Mouse (Mus musculus) kidney, postnatal 4 days (tissue): ENCODE measurements around the gene Osbpl10.
"Not testable (repeated sequence)": the region's sequence is repeated elsewhere in the genome, so short reads cannot be mapped to it uniquely, and the experiment has no call there.

Experiments used
- DNase-seq, 2 experiments: peaks; one replicate each; pipeline ENCODE4 v3.0.0; 2021; ENCODE audit warnings: mixed read lengths in 2 of 2

Gene Osbpl10

GRCm38 (mm10) chr9:114985741-114986140 lies 7.4 kb downstream of the Osbpl10 start:
- DNase-seq, result no peak

DNA sequence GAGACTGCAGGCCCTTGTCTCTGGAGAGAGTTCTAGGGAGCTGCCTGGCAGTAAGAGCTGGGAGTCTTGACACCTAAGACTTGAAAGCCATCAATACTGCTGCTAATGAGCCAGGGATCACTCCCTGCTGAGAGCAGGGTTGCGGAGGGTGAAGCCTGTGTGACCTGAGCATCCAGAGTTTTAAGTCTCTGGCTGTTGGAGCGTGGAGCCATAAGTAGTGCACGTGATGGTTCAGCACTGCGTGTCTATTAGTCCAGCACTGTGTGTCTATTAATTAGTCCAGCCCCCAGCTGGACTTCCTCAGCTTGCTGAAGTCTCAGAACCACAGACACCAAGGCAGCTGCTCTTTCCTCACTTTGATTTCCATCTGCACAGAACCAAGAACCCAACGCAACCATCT lies 8.0 kb downstream of the Osbpl10 start:
- no peak for DNase-seq

- DNase-seq, result no peak
Observed at GRCm38 (mm10) chr9:114988029-114988428, 9.7 kb downstream of the Osbpl10 start.

DNA sequence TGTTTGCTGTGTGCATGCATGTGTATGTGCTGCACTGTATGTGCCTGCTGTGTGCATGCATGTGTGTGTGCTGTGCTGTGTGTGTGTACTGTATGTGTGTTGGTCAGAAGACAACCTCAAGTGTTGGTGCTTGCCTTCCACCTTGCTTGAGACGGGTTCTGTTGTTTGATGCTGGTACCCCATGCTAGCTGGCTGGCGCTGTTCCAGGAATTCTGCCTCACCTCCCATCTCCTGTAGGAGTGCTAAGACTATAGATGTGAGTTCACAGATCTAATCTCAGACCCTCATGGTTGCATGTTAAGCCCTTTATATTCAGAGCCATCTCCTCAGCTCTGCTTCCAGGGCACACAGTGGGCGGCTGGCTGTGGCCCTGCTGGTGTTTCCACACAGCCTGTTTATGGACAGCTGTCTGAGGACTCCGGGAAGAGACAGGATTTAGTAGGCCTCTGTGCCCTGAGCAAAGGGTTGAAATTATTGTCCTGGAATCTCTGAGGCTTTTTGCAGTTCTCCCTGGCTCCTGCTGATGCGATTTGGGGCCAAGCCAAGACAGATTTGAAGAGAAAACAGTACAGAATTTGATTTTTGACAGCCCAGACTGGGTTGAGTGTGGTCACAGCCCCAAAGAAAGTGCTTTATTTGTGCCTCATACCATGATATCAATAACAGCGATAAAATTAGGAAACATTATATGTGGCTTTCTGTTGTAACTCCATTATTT lies 10.4 kb downstream of the Osbpl10 start:
- DNase-seq, result no peak

DNA sequence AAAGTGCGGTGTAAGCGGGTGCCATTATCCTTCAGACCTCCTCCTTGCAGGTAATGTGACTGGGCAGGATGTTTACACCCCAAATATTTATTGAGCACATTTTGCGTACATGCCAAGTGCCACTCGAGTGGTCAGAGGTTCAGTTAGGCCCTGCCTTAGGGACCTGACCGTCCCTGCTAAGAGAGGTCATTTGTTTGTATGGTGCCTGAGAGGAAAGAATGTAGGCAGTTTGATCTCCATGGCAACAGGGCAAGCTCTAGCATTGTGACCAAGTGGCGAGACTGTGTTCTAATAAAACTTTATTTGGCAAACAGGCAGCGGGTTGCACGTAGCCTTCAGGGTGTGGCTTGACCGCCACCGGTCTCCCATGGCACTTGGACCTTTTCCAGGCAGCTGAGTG lies 12.1 kb downstream of the Osbpl10 start:
- DNase-seq, result no peak

- DNase-seq, result no peak
Observed at GRCm38 (mm10) chr9:114992528-114992927, 14.2 kb downstream of the Osbpl10 start.

- DNase-seq, result no peak
Observed at GRCm38 (mm10) chr9:114995250-114995649, 16.9 kb downstream of the Osbpl10 start.

- no peak for DNase-seq
Observed at GRCm38 (mm10) chr9:114995716-114996115, 17.3 kb downstream of the Osbpl10 start.

DNA sequence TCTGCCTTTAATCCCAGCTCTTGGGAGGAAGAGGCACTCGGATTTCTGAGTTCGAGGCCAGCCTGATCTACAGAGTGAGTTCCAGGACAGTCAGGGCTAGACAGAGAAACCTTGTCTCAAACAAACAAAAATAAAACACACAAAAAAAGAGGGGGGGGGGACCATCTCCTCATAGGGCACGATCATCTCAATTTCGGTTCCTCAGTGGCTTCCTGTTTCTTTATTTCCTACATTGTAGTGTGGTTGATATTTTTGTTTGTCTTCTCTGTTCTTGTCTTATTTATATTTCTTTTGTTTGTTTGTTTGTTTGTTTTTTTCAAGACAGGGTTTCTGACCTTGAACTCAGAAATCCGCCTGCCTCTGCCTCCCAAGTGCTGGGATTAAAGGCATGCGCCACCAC lies 18.1 kb downstream of the Osbpl10 start:
- DNase-seq, result no peak

DNA sequence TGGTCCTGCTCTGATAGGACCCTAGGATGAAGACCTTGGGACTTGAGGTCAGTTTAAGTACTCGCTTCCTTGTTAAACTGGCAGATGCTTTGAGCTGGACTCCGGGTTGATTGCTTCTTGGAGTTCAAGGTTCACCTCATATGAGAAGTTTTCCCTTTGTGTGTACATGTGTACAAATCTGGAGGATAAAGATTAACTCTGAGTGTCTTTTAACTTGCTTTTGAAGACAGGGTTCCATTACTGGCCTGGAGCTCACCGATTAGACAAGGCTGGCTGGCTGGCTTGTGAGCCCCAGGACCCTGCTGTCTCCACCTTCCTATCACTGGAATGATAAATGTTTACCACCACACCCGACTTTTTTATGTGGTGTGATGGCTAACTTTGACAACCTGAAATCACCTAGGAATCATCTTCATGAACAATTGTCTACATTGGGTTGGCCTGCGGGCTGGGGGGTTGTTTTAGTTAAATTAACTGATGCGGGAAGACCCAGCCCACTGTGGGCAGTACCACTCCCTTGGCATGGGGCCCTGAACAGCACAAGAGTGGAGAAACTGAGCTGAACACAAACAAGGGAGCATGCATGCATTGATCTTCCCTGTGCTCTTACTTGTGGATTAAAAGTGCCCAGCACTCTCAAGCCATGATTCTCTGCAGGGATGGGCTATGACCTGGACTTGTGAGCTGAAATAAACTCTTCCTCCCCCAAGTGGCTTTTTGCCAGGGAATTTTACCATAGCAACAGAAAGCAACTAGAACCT lies 20.8 kb downstream of the Osbpl10 start:
- no peak for DNase-seq

GRCm38 (mm10) chr9:114999771-115000146 lies 21.4 kb downstream of the Osbpl10 start:
- no peak for DNase-seq

- no peak for DNase-seq
Observed at GRCm38 (mm10) chr9:115005446-115005845, 27.1 kb downstream of the Osbpl10 start.

GRCm38 (mm10) chr9:115007776-115008175 lies 29.4 kb downstream of the Osbpl10 start:
- peak in 1 of 2 experiments; percentile 29 for DNase-seq

GRCm38 (mm10) chr9:115008194-115008593 lies 29.8 kb downstream of the Osbpl10 start:
- DNase-seq, result no peak

DNA sequence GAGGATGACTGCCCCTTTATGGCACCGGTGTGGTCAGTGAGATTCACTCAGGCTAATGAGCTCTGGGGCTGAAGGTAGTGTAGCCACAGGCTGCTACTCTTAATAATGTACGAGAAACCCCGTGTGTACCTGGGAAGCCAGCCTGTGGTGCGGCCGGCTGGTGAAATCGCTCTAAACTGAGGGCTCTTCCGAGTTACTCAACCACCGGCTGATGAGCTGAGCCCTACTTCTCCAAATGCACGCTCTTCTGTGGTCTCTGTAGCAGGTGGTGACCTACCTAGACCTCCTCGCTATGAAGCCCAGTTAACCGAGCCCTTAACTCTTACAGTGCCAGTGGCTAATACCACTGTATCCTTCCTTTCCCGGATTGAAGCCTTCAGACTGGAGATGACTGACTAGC lies 34.0 kb downstream of the Osbpl10 start:
- DNase-seq, result peak in 1 of 2 experiments; percentile 23

GRCm38 (mm10) chr9:115020141-115020540 lies 41.8 kb downstream of the Osbpl10 start:
- DNase-seq, result no peak

DNA sequence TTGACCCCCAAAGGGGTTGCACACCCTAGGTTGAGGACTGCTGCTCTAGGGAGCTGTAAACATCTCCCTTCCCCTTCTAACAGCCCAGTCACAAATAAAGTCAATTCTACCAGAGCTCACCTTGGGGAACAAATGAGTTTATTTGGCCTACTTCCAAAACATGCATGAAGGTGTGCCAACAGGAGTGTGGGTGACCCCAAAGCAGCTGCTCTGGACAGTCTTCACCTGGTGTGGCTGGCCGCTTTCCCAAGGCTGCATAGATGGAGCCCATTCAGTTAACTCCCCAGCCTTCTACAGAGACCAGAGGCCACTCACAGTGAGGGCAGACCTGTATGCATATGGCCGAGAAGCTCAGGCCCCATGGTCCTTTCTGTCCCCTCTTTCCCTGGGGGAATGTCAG lies 43.0 kb downstream of the Osbpl10 start:
- no peak for DNase-seq

DNA sequence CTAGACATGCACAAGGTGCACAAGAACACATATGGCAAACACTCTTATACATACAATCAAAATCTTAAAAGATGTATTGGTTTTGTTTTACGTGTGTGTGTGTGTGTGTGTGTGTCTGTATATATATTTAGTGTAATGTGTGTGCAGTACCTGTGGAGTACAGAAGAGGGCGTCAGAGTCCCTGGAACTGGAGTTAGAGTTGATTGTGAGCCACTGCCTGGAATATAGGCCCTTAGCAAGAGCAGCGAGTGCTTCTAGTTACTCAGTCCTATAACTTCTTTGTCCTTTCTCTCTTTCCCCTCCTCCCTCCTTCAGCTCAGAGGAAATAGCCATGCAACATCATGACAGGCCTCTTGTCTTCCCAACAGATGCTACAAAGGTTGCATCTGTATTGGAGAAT lies 44.8 kb downstream of the Osbpl10 start:
- no peak for DNase-seq

DNA sequence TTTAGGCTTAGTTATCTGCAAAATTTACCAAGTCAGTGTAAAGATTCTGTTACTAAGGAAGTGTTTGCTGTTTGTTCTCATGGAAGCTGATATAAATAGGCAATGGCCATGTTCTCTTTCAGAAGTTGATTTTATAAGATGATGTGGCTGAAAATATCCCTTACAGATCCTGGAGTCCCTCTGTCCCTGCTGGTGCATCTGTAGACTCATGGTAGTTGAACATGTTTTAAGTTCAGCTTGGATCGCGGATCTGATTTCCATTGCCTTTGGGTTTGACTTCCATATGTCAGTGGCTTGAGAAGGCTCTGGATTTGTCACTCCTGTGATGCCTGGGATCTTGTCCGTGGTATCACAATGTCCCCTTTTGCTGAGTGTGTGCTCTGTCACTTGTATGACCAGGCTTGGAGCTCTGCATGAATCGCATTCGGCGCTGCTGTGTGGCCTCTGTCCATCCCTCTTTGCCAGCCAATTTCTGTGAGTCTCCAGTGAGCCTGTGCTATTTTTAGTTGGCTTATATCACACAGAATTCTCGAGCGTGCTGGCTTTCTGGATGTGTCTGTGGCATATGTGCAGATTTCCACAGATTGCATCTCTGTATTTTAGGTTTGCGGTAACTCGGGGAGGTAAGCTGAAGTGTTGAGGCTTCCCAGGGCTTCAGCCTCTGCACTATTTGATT lies 45.5 kb downstream of the Osbpl10 start:
- DNase-seq, result no peak

DNA sequence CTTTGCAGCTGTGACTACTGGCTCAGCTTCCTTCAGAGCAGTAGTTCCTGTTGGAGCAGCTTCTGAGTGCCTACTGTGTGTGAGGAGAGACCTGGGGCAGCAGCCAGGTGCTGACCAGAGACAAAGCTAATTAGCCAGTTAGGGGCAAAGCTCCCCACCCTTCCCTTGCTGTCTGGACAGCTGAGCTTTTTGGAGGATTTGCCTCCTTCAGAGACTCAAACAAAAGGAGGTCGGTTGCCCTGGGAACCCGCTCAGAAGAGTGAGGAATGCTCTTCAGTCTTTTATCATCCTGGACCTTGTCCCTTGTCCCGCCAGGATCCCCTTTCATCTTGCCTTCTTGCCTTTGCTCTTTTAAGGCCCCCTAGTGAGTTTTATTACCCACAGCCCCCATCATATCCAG lies 50.9 kb downstream of the Osbpl10 start:
- DNase-seq, result no peak

- no peak for DNase-seq
Observed at GRCm38 (mm10) chr9:115030581-115030980, 52.2 kb downstream of the Osbpl10 start.

DNA sequence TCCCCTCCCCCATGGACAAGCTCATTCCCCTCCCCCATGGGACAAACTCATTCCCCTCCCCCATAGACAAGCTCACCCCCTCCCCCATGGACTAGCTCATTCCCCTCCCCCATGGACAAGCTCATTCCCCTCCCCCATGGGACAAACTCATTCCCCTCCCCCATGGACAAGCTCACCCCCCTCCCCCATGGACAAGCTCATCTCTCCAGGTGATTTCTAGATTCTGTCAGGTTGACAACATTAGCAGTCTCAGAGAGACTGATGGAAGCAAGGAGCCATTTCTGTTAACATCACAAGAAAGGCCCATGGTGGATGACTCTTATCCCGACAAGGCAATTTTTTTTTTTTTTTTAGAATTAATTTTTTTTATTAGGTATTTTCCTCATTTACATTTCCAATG lies 52.7 kb downstream of the Osbpl10 start:
- DNase-seq, result not testable (repeated sequence)

GRCm38 (mm10) chr9:115032786-115033185 lies 54.4 kb downstream of the Osbpl10 start:
- DNase-seq, result no peak

DNA sequence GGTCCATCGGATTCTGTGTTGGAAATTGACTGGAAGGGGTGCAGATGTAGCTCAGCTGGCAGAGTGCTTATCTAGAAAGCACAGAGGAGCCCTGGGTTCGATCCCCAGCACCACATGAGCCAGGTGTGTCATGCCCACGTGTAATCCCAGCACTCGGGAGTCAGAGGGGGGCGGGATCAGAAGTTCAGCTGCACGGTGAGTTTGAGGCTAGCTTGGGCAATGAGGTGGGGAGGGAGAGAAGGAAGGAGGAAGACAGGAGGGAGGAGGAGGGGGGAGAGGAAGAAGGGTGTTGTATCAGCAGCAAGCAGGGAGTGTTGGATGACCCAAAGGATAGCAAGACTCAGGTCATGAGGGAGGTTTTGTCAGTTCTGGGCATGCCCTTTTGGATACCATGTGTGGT lies 55.9 kb downstream of the Osbpl10 start:
- DNase-seq, result no peak
